Mouse (Mus musculus) forebrain, embryonic 13.5 days (tissue): ENCODE data around the gene Mars. TPM values are rescaled to one million over a fixed set of nuclear protein-coding genes. Genes with fewer than 3 reads are reported as not detected.
A peak's percentile ranks its signal among the peaks of the same experiment; 100 is the strongest.

Source experiments
- ATAC-seq: fragments of 200-750 bp; cut with Nextera tagmentation; 2 replicates; pipeline ENCODE4 v1.8.0; 2017
- H3K27ac ChIP-seq: fragments of 300-500 bp; sonication (generic); 2 replicates; pipeline ENCODE4 v1.5.1; 2015; ENCODE audit warnings: inconsistent platforms, mild to moderate bottlenecking, moderate library complexity
- H3K27me3 ChIP-seq: fragments of 300-500 bp; sonication (generic); 2 replicates; pipeline ENCODE4 v1.6.1; 2015; ENCODE audit warnings: mild to moderate bottlenecking, inconsistent platforms
- H3K36me3 ChIP-seq: fragments of 300-500 bp; sonication (generic); 2 replicates; pipeline ENCODE4 v1.6.1; 2015; ENCODE audit warnings: mild to moderate bottlenecking, inconsistent platforms; ENCODE audit not compliant: poor library complexity, severe bottlenecking
- H3K4me1 ChIP-seq: fragments of 300-500 bp; sonication (generic); 2 replicates; pipeline ENCODE4 v1.6.1; 2015; ENCODE audit warnings: inconsistent platforms
- H3K4me2 ChIP-seq: fragments of 300-500 bp; sonication (generic); 2 replicates; pipeline ENCODE4 v1.6.1; 2015; ENCODE audit warnings: inconsistent platforms, mild to moderate bottlenecking, moderate library complexity
- H3K4me3 ChIP-seq: fragments of 300-500 bp; sonication (generic); 2 replicates; pipeline ENCODE4 v1.5.1; 2015; ENCODE audit warnings: mild to moderate bottlenecking, inconsistent platforms
- H3K9ac ChIP-seq: fragments of 300-500 bp; sonication (generic); 2 replicates; pipeline ENCODE4 v1.6.1; 2015; ENCODE audit warnings: mild to moderate bottlenecking, inconsistent platforms
- H3K9me3 ChIP-seq: fragments of 300-500 bp; sonication (generic); replicated peaks from 2 replicates; pipeline ENCODE4 v1.6.1; 2016; ENCODE audit warnings: inconsistent platforms
- WGBS: fragments of 180-500 bp; shearing (Covaris S2); methylation state at CpG from one replicate; pipeline ENCODE4 v1.1.7; 2015; 5-methylcytosine and 5-hydroxymethylcytosine counted together
- polyA plus RNA-seq: library from polyadenylated mRNA; unstranded; fragments of >200 nt; fragmentation: Nextera tagmentation; extraction: Ambion mirVana; gene quantifications from 2 replicates; pipeline ENCODE4 v1.2.1, GENCODE M21; 2015

Gene Mars
- polyA plus RNA-seq, 1 experiment from 2014 or later: 138 TPM

GRCm38 (mm10) chr10:127297015-127297871 lies 14.3 kb downstream of the Mars start:
- no peak for ATAC-seq
- no peaks in the 10 kb centered on the region for H3K27me3 ChIP-seq
- WGBS: 88% methylated on average over 16 of the region's 16 CpGs
- no peak overlapping the region for H3K4me3 ChIP-seq
- no peaks in the 10 kb centered on the region for H3K9me3 ChIP-seq
- H3K4me2 ChIP-seq: no peak overlapping the region
- no peak overlapping the region for H3K9ac ChIP-seq
- H3K36me3 ChIP-seq: peaks cover 90% of the 10 kb centered on the region
- peaks cover 12% of the 10 kb centered on the region for H3K4me1 ChIP-seq
- no peak overlapping the region for H3K27ac ChIP-seq

- ATAC-seq: no peak
- H3K36me3 ChIP-seq: peaks cover 80% of the 10 kb centered on the region
- H3K4me2 ChIP-seq: no peak overlapping the region
- peaks cover 23% of the 10 kb centered on the region for H3K4me1 ChIP-seq
- H3K9ac ChIP-seq: no peak overlapping the region
- H3K27me3 ChIP-seq: no peaks in the 10 kb centered on the region
- no peak overlapping the region for H3K27ac ChIP-seq
- 93% methylated on average over 24 of the region's 24 CpGs for WGBS
- H3K9me3 ChIP-seq: no peaks in the 10 kb centered on the region
- H3K4me3 ChIP-seq: no peak overlapping the region
Observed at GRCm38 (mm10) chr10:127295986-127296794, 15.4 kb downstream of the Mars start.

GRCm38 (mm10) chr10:127294895-127295510 lies 16.6 kb downstream of the Mars start:
- no peaks in the 10 kb centered on the region for H3K9me3 ChIP-seq
- ATAC-seq: no peak
- H3K27me3 ChIP-seq: no peaks in the 10 kb centered on the region
- 90% methylated on average over 10 of the region's 10 CpGs for WGBS
- no peak overlapping the region for H3K9ac ChIP-seq
- H3K27ac ChIP-seq: no peak overlapping the region
- H3K36me3 ChIP-seq: peaks cover 69% of the 10 kb centered on the region
- H3K4me1 ChIP-seq: peaks cover 27% of the 10 kb centered on the region
- no peak overlapping the region for H3K4me3 ChIP-seq
- no peak overlapping the region for H3K4me2 ChIP-seq

- H3K4me1 ChIP-seq: peaks cover 36% of the 10 kb centered on the region
- H3K4me2 ChIP-seq: no peak overlapping the region
- peaks cover 56% of the 10 kb centered on the region for H3K36me3 ChIP-seq
- no peak overlapping the region for H3K9ac ChIP-seq
- H3K9me3 ChIP-seq: no peaks in the 10 kb centered on the region
- ATAC-seq: no peak
- no peaks in the 10 kb centered on the region for H3K27me3 ChIP-seq
- no peak overlapping the region for H3K4me3 ChIP-seq
- WGBS: 85% methylated on average over 3 of the region's 3 CpGs
- H3K27ac ChIP-seq: no peak overlapping the region
Observed at GRCm38 (mm10) chr10:127293590-127294113, 17.9 kb downstream of the Mars start.

DNA sequence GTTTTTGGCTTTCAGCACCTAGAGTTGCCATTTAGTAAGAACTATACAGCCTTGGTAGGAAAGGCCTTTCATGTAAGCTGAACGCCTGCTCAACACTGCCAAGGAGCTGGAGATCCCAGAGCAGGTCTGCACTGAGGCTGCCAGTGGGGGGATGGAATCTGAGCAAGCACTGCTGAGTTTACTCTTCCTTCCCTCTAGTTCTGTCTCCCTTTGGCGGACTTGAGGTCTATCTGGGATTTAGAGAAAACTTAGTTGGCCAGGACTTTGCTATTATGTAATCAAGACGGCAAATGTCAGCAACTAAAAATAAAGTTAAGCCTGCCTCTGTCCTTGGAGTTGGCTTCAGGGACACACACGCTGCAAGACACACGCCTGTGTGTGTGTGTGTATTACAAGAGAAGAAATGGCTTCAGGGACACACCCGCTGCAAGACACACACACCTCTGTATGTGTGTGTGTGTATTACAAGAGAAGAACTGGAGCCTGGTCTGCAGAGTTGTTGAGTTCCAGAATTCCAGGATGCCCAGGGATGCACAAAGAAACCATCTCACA lies 18.5 kb downstream of the Mars start:
- 85% methylated on average over 6 of the region's 6 CpGs for WGBS
- H3K4me2 ChIP-seq: no peak overlapping the region; the same call in 1 of the 2 replicates
- H3K4me3 ChIP-seq: no peak overlapping the region
- peaks cover 50% of the 10 kb centered on the region for H3K36me3 ChIP-seq
- peaks cover 38% of the 10 kb centered on the region for H3K4me1 ChIP-seq
- H3K27me3 ChIP-seq: no peaks in the 10 kb centered on the region
- H3K9ac ChIP-seq: 0 out of 2 replicates have a peak overlapping the region, but pooled peaks have one; percentile 21
- H3K27ac ChIP-seq: no peak overlapping the region
- no peaks in the 10 kb centered on the region for H3K9me3 ChIP-seq
- no peak for ATAC-seq

GRCm38 (mm10) chr10:127291881-127292638 lies 19.5 kb downstream of the Mars start:
- peaks cover 48% of the 10 kb centered on the region for H3K4me1 ChIP-seq
- H3K9me3 ChIP-seq: no peaks in the 10 kb centered on the region
- no peaks in the 10 kb centered on the region for H3K27me3 ChIP-seq
- 54% methylated on average over 5 of the region's 5 CpGs for WGBS
- peak overlapping the region; percentile 73 for H3K9ac ChIP-seq
- peaks cover 44% of the 10 kb centered on the region for H3K36me3 ChIP-seq
- H3K4me3 ChIP-seq: peak overlapping the region; percentile 68
- ATAC-seq: no peak
- peak overlapping the region; percentile 88 for H3K4me2 ChIP-seq
- H3K27ac ChIP-seq: no peak overlapping the region; the same call in 1 of the 2 replicates

GRCm38 (mm10) chr10:127290930-127291880 lies 20.4 kb downstream of the Mars start:
- Histone ChIP-seq H3K27me3 (no peaks in the 10 kb centered on the region), H3K4me1 (peaks cover 56% of the 10 kb centered on the region), H3K27ac (peak overlapping the region; percentile 98), H3K4me2 (peak overlapping the region; percentile 88), H3K9ac (peak overlapping the region; percentile 73), H3K9me3 (no peaks in the 10 kb centered on the region), H3K4me3 (peak overlapping the region; percentile 68), H3K36me3 (peaks cover 43% of the 10 kb centered on the region)
- ATAC-seq: peak; percentile 43
- 4% methylated on average over 19 of the region's 19 CpGs for WGBS

DNA sequence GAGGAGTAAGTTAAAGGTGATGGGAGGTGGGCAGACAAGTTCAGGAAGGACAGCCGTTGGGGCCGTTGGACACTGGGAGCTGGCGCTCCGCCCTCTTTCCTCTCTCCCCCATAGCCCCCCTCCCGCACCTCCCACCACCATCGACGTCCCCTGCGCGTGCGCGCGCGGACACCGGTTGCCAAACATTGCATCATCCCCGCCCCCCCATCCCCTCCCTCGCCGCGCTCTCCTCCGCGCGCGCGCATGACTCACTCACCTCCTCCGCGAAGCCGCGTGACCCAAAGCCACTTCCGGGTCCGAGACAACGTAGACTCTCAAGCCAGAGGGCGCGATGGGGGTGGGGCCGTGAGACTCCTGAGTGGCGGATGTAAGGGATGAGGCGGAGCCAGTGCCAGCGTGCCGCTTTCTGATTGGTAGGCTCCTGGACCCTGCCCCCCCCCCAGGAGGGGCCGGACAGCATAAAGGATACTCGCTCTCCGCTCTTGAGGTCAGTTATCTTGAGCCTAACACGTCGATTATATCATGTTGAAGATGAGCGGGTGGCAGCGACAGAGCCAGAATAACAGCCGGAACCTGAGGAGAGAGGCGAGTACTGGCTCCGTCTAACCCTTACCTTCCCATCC lies 21.2 kb downstream of the Mars start:
- H3K9me3 ChIP-seq: no peaks in the 10 kb centered on the region
- H3K4me3 ChIP-seq: peak overlapping the region; percentile 68
- peak; percentile 90 for ATAC-seq
- peaks cover 64% of the 10 kb centered on the region for H3K4me1 ChIP-seq
- no peaks in the 10 kb centered on the region for H3K27me3 ChIP-seq
- H3K9ac ChIP-seq: peak overlapping the region; percentile 86
- 0% methylated on average over 44 of the region's 47 CpGs for WGBS
- peaks cover 43% of the 10 kb centered on the region for H3K36me3 ChIP-seq
- H3K4me2 ChIP-seq: peak overlapping the region; percentile 88
- H3K27ac ChIP-seq: peak overlapping the region; percentile 98

DNA sequence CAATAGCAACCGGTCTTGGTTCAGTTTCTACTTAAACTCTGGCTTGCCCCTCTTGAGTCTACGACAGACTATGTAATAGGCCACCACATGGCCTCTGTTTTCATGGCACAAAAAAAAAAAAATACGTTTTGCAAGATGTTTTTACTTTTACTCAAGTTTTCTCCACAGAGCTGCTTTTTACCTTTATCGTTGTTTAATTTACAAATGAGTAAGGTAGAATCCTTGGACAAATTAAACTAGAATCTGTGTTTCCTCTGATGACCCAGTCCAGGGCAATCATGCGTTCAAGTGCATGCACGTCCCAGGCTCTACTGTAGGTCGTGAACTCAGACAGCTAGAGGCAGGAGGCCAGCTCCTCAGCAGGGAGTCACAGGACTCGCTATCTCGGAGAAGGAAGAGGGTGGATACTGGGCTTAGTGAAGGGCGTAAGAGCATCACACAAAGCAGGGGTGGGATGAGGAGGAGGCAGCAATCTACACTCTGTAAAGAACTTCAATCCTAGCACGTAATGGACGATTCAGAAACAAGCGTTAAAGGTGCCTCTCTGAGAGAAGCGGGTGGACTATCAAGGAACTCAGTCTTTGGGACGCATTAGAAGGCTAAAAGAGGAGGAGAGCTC lies 21.9 kb downstream of the Mars start:
- Histone ChIP-seq H3K27ac (peak overlapping the region; percentile 98), H3K4me2 (peak overlapping the region; percentile 88), H3K36me3 (peaks cover 43% of the 10 kb centered on the region), H3K4me1 (peaks cover 72% of the 10 kb centered on the region), H3K27me3 (no peaks in the 10 kb centered on the region), H3K9ac (peak overlapping the region; percentile 86), H3K9me3 (no peaks in the 10 kb centered on the region), H3K4me3 (peak overlapping the region; percentile 68)
- ATAC-seq: peak; percentile 7
- under 1% methylated on average over 15 of the region's 15 CpGs for WGBS
